Mouse (Mus musculus) forebrain, embryonic 13.5 days (tissue): ENCODE results near the gene Gm8024. TPM values are rescaled to one million over a fixed set of nuclear protein-coding genes. Genes with fewer than 3 reads are reported as not detected.
A peak's percentile ranks its signal among the peaks of the same experiment; 100 is the strongest.
"Not testable (repeated sequence)": the region's sequence is repeated elsewhere in the genome, so short reads cannot be mapped to it uniquely, and the experiment has no call there.

Experiments
- ATAC-seq: fragments of 200-750 bp; cut with Nextera tagmentation; 2 replicates; pipeline ENCODE4 v1.8.0; 2017
- H3K27ac ChIP-seq: fragments of 300-500 bp; sonication (generic); 2 replicates; pipeline ENCODE4 v1.5.1; 2015; ENCODE audit warnings: inconsistent platforms, mild to moderate bottlenecking, moderate library complexity
- H3K27me3 ChIP-seq: fragments of 300-500 bp; sonication (generic); 2 replicates; pipeline ENCODE4 v1.6.1; 2015; ENCODE audit warnings: mild to moderate bottlenecking, inconsistent platforms
- H3K36me3 ChIP-seq: fragments of 300-500 bp; sonication (generic); 2 replicates; pipeline ENCODE4 v1.6.1; 2015; ENCODE audit warnings: mild to moderate bottlenecking, inconsistent platforms; ENCODE audit not compliant: poor library complexity, severe bottlenecking
- H3K4me1 ChIP-seq: fragments of 300-500 bp; sonication (generic); 2 replicates; pipeline ENCODE4 v1.6.1; 2015; ENCODE audit warnings: inconsistent platforms
- H3K4me2 ChIP-seq: fragments of 300-500 bp; sonication (generic); 2 replicates; pipeline ENCODE4 v1.6.1; 2015; ENCODE audit warnings: inconsistent platforms, mild to moderate bottlenecking, moderate library complexity
- H3K4me3 ChIP-seq: fragments of 300-500 bp; sonication (generic); 2 replicates; pipeline ENCODE4 v1.5.1; 2015; ENCODE audit warnings: mild to moderate bottlenecking, inconsistent platforms
- H3K9ac ChIP-seq: fragments of 300-500 bp; sonication (generic); 2 replicates; pipeline ENCODE4 v1.6.1; 2015; ENCODE audit warnings: mild to moderate bottlenecking, inconsistent platforms
- H3K9me3 ChIP-seq: fragments of 300-500 bp; sonication (generic); replicated peaks from 2 replicates; pipeline ENCODE4 v1.6.1; 2016; ENCODE audit warnings: inconsistent platforms
- WGBS: fragments of 180-500 bp; shearing (Covaris S2); methylation state at CpG from one replicate; pipeline ENCODE4 v1.1.7; 2015; 5-methylcytosine and 5-hydroxymethylcytosine counted together
- polyA plus RNA-seq: library from polyadenylated mRNA; unstranded; fragments of >200 nt; fragmentation: Nextera tagmentation; extraction: Ambion mirVana; gene quantifications from 2 replicates; pipeline ENCODE4 v1.2.1, GENCODE M21; 2015

Gm8024 gene
- not detected in 2 replicates for polyA plus RNA-seq

GRCm38 (mm10) chr14:42524182-42524581, at the start of gene Gm8024:
Gm8024 (minus strand) TSS chr14:42524282.
- not testable (repeated sequence) for ATAC-seq, H3K9me3 ChIP-seq, H3K9ac ChIP-seq, H3K27me3 ChIP-seq, H3K4me3 ChIP-seq, H3K36me3 ChIP-seq, H3K27ac ChIP-seq, H3K4me1 ChIP-seq, H3K4me2 ChIP-seq
- 94% methylated on average over 1 of the region's 3 CpGs for WGBS

DNA sequence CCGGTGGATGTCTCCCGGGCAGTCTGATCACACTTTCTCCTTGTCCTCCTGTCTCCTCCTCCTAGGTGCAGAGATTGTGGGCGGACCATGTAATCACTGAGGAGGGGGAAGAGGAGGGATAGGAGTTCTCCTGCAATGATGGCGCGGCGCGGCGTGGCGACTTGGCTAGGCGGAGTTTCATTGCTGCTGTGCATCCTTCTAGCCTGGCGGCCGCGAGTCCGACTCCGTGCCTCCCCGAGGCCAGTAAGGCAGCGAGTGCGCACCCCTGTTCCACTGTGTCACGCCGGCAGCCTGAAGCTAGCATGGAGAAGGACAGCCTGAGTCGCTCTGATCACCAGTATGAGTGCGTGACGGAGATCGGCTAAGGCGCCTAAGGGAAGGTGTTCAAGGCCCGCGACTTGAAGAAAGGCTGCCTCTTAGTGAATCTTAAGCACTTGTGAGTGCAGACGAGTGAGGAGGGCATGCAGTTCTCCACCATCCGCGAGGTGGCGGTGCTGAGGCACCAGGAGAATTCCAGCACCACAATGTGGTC, 19.2 kb upstream of the Gm8024 start:
- ATAC-seq: peak; percentile 70
- H3K27me3 ChIP-seq, H3K9me3 ChIP-seq, H3K4me1 ChIP-seq, H3K36me3 ChIP-seq, H3K4me2 ChIP-seq, H3K27ac ChIP-seq, H3K4me3 ChIP-seq, H3K9ac ChIP-seq: not testable (repeated sequence)
- WGBS: 9% methylated on average over 21 of the region's 31 CpGs

DNA sequence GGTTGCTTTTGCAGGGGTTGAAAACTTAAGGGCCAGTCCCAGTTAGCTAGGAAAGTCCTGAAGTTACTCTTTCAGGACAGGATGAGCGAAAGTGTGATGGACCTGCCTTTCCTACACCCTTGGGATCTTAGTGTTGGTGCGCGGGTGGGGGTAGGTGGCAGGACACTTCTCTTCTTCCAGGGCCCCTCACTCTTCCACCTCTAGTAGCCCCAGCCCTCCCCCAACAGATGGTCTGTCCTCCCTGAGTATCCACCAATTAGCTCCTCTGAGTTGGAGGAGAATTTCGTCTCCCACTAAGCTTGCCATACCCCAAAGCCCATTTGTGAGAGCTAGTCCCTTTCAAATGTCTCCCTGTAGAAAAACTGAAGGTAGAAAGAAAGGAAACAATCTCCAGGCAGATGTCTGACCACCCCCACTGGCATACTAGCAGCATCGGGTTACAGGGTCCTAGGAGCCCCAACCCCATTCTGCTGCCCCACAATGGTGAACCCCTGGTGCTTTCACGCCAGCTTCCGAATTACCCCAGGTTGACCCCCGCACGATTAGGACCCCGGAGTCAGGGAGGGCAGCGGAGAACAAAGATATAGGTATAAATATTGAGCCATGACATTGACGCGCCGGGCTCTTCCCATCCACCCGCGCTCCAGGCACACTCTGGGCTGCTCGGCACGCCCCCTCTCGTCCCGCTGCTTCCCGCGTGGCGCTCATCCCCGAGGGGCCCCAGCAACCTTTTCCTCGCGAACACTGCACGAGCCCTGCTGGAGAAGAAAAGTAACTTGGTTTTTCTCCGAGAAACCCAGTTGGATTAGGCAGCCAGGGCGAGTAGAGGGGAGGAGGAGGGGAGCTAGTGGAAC, 18.5 kb upstream of the Gm8024 start:
- not testable (repeated sequence) for H3K4me1 ChIP-seq, H3K4me2 ChIP-seq, H3K9me3 ChIP-seq, H3K4me3 ChIP-seq, H3K27ac ChIP-seq, H3K9ac ChIP-seq, H3K36me3 ChIP-seq, H3K27me3 ChIP-seq
- peak; percentile 77 for ATAC-seq
- WGBS: 22% methylated on average over 20 of the region's 29 CpGs

GRCm38 (mm10) chr14:42502249-42502648, 21.8 kb downstream of the Gm8024 start, which contains the start of gene Gm8020:
Gm8020 (minus strand) TSS chr14:42502349.
- H3K36me3 ChIP-seq, H3K4me3 ChIP-seq, H3K27me3 ChIP-seq, H3K4me2 ChIP-seq, ATAC-seq, H3K27ac ChIP-seq, H3K4me1 ChIP-seq, H3K9ac ChIP-seq, H3K9me3 ChIP-seq: not testable (repeated sequence)
- 76% methylated on average over 2 of the region's 3 CpGs for WGBS

Other genes starting within 250 kb of the Gm8024 start
- gene Gm9611, start 226.9 kb downstream of the Gm8024 start, polyA plus RNA-seq: not detected in 2 replicates
- gene Gm7995, start 214.1 kb downstream of the Gm8024 start, polyA plus RNA-seq: not detected in 2 replicates
- gene Gm8005, start 84.6 kb downstream of the Gm8024 start, polyA plus RNA-seq: not detected in 2 replicates
- not detected in 2 replicates for gene Gm8011, start 60.4 kb downstream of the Gm8024 start, polyA plus RNA-seq
- gene Gm8020, start 21.9 kb downstream of the Gm8024 start, polyA plus RNA-seq: not detected in 2 replicates
- not detected in 2 replicates for gene Gm17124, start 75.6 kb upstream of the Gm8024 start, polyA plus RNA-seq
- gene Gm3633, start 117.6 kb upstream of the Gm8024 start, polyA plus RNA-seq: not detected in 2 replicates
- gene Gm10378, start 131.7 kb upstream of the Gm8024 start, polyA plus RNA-seq: not detected in 2 replicates
- gene Gm3015, start 244.5 kb upstream of the Gm8024 start, polyA plus RNA-seq: not detected in 2 replicates